Mouse (Mus musculus) cerebellum, adult (tissue): ENCODE measurements around the gene Ap1m1.

Source experiments
- ATAC-seq: cut with Nextera tagmentation; 2 replicates; pipeline ENCODE4 v1.9.2; 2017; ENCODE audit warnings: mild to moderate bottlenecking, moderate library complexity, mixed read lengths; ENCODE audit not compliant: insufficient number of reproducible peaks, low FRiP score, low TSS enrichment

Gene Ap1m1

DNA sequence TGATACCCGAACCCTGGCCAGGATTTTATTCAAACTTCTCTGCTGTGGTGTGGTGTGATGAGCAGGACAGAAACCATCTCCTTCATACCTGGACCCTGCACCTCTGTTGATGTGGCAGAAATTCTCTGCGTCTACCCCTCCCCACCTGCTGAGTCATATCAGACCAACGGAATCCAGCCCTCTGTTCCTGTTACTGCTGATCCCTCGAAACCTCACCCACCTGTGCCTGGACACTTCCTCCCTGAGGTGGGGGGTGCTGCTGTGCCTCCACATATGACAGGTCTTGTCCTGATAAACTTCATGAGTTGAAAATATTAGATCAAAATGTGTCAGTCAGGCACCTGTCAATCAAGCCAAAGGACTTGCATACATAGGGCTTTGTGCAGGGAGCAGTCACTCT lies 45.5 kb downstream of the Ap1m1 start:
- no peak for ATAC-seq

DNA sequence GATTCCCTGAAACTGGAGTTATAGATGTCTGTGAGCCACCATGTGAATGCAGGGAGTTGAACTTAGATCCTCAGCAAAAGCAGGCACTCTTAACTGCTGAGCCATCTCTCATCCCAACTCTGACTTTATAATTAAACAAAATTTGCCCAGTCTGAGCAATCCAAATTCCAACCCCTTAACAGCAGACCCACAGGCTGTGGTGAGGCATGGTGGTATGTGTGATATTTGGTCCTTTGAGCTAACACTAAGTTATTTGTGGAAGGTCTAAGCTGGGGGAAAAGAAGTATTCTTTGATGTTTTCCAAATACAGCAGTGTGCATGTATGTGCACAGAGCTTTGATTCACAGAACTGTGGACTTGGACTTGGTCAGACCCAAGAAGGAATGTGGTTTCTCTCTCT lies 49.2 kb downstream of the Ap1m1 start:
- ATAC-seq: no peak

DNA sequence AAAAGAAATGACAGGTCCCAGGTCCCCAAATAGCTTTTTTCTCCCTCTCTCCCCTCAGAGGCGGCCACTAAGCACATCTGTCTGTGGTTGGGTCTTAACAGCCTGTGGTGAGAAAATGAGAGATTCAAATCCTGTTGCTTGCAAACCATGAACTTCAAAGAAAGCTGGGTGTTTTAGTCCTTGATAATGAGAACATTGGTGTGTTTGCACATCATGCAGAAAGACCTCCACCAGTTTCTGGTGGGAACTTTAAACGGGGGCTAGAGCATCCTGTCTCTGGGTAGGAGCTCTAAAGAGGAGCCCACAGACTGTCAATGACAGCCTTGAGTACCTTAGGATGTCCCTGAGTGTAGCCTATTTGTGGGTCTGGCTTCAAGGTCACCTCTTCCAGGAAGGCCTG lies 51.3 kb downstream of the Ap1m1 start:
- no peak for ATAC-seq

DNA sequence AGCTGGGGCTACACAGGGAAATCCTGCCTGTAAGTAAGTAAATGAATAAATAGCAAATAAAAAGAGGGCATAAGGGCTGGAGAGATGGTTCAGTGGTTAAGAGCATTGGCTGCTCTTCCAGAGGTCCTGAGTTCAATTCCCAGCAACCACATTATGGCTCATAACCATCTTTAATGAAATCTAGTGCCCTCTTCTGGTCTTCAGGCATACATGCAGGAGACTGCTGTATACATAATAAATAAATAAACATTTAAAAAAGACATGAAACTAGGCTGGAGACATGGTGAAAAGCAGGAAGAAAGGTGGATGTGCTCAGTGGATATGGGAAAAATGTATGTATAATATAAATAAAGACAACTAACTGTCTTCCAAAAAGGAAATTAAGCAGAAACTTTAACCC lies 53.5 kb downstream of the Ap1m1 start:
- ATAC-seq: no peak

DNA sequence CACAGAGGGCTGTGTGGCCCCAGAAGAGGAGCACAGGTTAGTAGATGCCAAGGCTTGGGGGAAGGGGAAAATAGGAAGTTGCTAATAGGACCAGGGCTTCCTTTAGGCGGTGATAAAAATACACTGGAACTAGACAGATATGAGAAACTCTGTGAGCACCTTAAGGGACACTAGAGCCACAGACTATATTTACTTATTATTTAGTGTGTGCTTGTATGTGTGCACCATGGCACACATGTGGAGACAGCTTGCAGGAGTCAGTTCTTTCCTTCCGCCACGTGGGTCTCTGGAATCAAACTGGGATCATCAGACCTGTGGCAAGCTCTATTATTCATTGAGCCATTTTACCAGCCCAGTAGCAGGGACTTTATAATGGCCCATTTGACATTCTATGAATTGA lies 55.3 kb downstream of the Ap1m1 start:
- ATAC-seq: no peak

DNA sequence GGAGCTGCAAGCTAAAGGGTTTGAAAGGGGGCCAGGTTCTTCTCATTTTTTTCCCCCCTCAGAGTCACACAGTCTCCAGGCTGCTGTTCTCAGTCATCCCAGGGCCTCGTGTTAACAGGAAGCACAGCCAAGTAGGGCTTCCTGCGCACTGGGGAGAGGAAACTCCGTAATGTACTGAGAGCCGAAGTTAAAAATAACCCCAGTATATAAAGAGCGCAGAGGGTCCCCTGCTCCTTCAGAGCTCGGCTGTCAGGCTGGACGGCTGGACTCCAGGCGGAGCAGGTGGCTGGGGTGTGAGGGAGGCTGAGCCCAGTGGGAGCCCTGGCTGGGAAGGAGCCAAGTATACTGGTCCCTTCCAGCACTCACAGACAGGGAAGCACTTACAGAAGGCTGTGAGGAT lies 55.9 kb downstream of the Ap1m1 start:
- ATAC-seq: peak; percentile 92

DNA sequence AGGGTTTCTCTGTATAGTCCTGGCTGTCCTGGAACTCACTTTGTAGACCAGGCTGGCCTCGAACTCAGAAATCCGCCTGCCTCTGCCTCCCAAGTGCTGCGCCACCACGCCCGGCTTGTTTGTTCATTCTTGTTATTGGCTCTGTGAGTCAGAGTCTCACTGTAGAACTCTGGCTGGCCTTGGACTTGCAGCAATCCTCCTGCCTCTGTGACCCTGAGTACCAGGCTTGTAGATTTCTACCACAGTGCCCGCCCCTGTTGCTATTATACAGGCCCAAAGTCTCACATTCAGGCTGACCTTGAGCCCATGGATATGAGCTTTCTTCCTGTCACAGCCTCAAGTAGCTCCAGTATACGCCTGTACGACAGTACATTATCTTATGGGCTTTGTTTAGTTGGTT lies 56.7 kb downstream of the Ap1m1 start:
- ATAC-seq: no peak

DNA sequence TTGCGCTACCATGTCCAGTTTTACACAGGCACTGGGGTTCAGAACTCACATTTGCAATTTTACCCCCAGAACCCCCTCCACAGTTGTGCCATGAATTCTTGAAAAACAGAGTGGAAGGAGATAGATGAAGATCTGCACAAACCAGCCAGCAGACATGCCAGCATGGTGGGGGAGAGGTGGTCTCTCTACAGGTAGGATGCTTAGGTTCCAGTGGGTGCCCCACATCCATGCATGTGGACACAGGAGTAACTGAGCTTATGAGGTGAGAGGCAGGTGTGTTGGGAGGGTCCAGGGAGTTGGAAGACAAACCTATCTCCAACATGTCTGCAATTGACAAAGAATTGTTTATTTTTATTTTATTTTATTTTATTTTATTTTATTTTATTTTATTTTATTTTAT lies 59.1 kb downstream of the Ap1m1 start:
- no peak for ATAC-seq

DNA sequence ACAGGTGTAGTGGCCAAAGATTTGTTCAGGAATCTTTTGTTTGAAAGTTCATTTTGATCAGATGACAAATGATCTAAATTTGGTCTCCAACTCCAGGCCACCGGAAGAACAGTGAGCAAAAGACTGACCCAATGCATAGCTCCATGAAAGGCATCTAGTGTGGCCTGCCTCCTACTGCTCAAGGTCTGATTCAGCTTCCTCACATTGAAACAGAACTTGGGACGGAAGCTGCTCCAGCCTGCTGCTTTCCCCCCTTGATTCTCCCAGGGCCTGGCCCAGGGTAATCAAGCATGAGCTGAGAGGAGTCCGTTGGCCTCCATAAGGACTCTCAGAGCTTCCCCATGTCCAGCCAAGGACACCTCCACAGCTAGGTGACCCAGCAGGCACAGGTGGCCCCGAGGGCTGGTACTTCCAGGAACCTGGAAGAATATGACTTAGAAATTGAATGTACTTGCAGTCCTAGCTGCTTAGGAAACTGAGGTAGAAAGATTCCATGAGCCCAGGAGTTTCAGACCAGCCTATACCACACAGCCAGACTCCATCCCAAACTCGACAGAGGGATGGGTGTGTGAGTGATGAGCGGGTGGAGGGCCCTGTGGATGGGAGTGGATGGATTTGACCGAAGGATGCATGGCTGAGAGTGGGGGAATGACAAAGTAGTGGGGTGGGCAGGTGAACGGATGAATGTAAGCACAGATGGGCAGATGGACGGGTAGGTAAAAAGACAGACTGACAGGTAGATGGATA lies 61.0 kb downstream of the Ap1m1 start:
- ATAC-seq: no peak

DNA sequence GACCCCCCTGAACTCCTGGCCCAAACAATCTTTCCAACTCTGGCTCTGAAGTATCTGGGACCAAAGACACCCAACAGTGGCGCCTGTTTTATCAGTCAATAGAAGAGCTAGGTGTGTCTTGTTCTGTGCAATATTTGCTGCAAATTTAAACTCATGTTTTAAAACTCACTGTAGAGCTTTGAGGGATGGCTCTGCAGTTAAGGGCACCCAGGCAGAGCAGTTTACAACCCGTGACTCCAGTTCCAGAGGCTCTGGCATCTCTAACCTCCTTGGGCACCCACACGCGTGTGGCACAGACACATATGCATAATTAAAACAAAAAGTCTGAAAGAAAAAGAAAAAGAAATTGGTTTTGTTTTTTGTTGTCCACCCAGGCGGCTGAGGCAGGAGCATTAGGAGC lies 61.7 kb downstream of the Ap1m1 start:
- ATAC-seq: no peak

DNA sequence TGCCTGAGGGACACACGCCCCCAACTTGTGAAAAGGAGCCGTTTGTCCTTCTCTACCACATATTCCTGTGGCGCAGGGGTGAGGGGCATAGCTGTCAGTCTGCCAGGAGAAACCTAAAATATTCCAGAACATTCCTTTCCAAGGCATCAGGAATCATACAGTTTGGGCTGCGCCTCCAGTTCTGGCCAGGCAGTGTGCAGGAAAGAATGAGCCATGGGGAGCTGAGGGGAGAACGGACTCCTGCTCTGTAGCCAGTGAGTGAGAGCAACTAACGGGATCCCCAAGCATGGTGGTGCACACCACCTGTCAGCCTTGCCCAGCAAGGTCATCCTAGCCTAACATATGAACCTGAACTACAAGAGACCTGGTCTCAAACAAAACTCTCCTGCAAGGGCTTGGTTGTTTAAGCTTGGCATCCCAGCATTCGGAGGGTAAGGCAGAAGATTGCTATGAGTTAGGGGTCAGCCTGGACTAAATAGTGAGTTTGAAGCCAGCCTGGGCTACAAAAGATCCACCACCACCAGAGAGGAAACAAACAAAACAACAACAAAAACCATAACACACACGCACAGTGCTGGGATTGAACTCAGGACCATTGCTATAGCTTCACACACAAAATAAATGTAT lies 63.3 kb downstream of the Ap1m1 start:
- ATAC-seq: no peak

DNA sequence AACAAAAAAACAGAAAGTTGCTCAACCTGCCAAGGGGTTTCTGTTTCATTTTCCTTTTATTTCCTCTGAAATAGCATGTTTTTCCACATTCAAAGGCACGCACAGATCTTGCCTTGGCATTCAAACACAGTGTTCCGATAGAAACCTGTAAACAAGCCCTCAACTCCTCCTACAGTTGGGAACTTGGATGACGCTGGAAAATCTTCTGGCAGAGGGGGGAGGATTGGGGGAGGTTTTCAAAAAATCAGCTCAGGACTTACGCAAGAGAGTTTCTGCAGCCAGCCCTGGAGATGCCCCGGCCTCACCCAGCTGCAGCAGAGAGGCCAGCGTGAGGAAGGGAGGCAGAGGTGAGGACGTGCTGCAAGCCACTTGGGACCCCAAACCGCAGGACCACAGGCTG lies 63.8 kb downstream of the Ap1m1 start:
- no peak for ATAC-seq

DNA sequence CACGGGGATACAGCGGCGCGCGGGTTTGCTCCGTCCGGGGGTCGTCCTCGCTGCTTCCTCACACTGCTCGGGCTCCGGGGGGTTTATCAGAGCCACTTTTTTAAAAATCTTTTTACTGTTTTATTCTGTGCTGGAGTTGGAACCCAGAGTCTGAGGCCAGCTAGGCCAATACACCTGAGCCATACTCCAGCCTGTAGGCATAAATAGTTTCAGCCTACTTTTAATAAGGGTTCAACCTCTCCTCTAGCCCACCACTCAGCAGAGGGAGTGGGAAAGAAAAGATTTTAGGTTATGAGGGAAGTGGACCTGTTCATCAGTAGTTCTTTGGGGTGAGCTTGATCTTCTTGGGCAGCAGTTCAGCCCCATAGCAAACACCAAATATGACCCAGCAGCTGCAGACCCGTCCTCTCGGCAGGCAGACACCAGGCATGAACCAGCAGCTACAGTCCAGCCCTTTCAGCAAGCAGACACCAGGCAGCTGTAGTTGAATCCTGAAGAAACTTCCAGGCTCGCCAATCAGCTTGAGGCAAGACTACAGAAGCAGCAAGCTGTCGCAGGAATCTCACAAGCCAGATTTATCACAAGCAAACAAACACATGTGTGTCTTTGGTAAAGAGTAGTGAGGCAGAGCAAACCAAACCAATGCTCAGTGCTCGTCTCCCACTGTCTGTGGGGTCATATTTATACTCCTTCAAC lies 65.5 kb downstream of the Ap1m1 start, which contains the start of gene Gm10282:
Gene Gm10282, minus strand, starts transcription at position 51 of the 696 bp plus-strand sequence.
- no peak for ATAC-seq

DNA sequence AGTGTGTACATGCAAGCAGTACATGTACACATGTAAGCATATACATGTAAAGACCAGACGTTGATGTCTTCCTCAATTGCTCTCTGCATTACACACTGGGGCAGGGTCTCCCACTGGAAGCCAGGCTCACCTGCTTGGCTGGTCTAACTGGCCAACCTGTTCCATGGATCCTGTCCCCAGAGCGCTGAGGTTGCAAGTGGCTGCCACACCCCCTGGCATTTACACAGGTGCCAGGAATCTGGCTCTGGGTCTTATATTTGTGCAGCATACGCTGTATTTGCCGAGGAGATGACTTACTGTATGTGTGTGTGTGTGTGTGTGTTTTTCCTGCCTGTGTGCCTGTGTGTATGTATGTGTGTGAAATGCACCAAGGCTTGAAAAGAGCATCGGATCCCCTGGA lies 67.1 kb downstream of the Ap1m1 start:
- ATAC-seq: no peak
